Mouse (Mus musculus): ENCODE measurements around the gene Dock3.
"Not testable (repeated sequence)": the region's sequence is repeated elsewhere in the genome, so short reads cannot be mapped to it uniquely, and the experiment has no call there.

Dock3 gene

DNA sequence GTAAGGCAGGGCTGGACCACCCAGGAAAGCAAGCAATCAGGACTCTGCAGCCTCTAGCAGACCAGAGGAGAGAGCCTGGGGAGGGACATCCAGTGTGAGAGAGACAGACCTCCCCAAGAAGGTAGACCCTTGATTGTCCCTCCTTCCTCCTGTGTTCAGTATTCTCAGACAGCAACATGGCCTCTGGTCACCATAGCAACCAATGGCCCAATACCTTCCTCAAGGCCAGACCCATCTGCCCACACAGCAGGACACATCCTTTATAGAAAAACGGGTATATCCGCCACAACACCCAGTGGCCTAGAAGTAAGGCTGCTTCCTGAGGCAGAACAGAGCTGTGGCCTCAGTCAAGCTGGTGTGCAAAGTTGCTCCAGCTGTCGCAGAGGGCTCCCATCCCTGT is 23.9 kb upstream of the Dock3 start:
- DNase-seq (ENCODE audit: low spot score): no peak

DNA sequence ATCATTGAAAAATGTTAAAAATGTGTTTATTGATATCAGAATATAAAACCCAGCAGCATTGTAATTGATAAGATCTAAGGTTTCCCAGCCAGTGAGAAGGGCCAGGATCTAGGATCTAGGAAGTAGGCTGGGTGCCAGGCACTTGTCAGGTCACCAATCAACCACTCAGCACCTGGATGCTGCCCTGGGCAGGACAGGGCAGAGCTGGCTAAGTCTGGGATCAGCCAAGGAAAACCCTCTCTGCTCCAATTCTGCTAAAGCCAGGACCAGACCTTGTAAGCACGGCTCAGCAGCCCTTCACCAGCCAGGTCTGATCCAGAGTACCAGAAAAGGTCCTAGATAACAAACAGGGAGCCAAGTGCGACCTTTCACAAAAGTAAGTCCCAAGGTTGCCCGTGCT is 23.2 kb upstream of the Dock3 start:
- no peak for DNase-seq (ENCODE audit: low spot score)

DNA sequence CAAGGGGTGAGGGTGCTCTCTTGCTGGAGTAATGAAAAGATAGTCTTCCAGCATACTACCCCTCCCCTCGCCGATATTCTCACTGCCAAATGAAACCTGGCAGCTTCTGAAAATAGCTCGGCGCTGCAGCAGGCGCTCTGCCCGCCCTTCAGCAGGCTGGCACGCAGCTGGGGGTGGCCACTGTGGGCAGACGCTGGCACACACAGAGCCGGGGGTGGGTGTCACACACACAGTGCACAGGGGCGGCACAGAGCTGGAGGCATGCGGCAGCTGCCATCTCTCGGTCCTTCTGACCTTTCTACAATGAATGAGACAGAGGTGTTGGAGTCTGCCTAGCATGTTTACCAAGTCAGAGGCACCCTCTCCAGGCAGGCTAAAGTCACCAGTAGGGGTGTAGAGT is 22.8 kb upstream of the Dock3 start:
- no peak for DNase-seq (ENCODE audit: low spot score)

DNA sequence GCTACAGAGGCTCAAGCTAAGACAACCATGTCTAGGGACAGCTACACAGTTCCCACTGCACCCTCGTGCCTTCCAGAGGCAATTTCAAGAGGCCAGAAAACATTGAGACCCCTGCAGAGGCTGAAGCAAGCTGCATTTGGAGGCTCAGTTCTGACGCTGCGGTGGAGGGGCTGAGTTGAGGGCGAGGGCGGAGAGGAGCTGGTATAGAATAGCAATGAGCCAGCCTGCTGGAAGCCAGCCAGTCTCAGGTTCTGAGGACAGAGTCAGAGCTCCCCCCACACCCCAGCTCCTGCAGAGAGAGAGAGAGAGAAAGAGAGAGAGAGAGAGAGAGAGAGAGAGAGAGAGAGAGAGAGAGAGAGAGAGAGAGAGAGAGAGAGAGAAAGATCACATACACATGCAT is 20.5 kb upstream of the Dock3 start:
- no peak for DNase-seq (ENCODE audit: low spot score)

DNA sequence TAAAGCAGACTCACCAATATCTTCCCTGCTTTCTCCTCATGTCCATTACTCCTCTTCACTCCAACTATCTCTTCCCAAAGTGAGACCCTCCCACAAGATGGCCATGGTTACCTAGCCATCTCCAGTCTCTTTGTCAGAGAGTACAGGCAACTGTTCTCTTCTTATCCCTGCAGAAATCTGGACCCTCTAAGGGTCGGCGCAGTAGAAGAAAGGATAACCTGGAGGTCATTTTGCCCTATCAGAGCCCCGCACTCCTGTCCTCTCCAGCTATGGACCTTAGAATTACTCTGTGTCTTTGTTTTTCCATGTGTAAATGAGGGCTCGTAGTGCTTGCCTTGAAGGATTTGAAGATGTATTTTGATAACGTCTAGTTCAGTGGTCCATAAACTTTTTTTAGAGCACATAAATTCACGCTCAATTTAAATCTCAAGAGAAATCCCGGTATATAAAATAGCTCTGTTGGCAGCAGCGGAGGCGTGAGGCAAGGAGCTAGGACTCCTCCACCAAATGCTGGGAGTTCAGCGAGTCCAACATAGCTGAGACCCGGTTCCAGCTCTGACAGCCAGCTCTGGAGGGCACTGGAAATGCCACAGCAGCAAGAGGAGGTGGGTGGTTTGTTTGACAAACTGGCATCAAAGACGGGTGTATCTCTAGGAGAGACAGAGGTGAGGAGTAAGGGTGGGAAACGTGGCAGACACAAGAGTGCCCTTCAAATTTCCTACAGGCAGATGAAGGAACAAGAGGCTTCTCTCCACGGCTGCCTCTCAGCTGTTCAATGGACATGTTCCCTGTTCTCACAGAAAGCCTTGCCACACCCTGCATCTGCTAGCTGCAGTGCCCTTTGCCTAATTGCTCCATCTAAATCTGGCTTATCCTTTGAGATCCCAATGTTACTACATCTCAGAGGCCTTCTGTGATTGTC is 19.0 kb upstream of the Dock3 start:
- peak; percentile 6 for DNase-seq (ENCODE audit: low spot score)

DNA sequence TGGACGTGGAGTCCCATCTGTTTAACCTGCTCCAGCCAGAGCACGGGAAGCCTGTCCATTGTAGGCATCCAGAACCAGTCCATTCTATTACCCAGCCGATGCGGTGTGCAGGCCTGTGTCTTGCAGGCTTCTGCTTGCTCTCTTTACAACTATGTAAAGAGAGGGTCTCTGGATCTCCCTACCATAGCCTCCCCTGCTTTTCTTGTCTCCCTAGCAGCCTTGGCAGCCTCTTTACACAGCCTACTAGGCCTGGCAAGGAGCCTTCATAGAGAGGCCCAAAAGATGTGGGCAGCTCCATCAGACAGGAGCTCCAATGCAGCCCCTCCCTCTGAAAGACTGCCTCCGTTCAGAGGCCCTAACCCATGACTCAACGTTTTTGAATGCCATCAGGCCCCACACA is 17.4 kb upstream of the Dock3 start:
- DNase-seq (ENCODE audit: low spot score): no peak

DNA sequence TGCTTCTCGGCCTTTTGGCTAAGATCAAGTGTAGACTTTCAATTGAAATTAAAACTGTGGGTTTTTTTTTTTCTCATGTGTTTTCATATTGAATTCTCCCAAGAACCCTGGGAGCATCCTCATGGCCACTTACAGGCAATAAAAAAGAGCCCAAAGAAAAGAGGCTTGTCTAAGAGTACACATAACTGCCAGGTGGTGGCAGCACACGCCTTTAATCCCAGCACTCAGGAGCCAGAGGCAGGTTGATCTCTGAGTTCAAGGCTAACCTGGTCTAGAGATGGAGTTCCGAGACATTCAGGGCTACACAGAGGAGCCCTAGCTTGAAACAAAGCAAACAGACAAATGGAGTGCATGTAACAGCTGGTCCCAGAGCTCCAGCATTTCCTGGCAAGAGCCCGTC is 14.5 kb upstream of the Dock3 start:
- peak; percentile 26 for DNase-seq (ENCODE audit: low spot score)

DNA sequence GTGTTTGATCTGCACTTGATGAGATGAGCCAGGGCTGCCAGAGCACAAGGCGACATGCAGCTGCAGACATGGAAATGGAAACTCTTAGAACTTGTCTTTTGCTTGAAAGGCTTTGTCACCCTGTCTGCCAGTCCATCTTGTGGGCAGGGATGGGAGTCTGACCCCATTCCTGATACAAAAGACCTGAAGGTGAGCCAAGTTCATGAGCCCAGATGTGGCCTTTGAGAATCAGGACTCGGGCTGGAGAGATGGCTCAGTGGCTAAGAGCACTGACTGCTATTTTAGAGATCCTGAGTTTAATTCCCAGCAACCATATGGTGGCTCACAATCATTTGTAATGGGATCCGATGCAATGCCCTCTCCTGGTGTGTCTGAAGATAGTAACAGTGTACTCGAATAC is 13.6 kb upstream of the Dock3 start:
- no peak for DNase-seq (ENCODE audit: low spot score)

DNA sequence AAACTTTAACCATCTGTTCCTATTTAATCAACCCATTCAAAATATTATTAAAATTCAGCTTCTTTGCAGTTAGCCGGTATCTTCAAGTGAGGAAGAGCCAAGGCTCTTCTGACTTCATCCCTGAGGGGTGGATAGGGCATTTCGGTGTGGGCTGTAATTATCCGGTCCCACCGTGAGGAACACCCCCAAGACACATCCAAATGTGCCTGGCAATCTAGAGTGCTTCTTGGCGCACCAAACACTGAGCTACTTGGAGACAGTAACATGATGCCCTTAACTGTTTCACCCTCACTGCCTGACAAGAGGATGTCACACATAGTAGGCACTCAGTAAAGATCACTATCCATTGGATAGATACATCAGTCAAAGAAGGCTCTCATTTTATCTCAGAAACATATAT is 4.4 kb upstream of the Dock3 start:
- no peak for DNase-seq (ENCODE audit: low spot score)

DNA sequence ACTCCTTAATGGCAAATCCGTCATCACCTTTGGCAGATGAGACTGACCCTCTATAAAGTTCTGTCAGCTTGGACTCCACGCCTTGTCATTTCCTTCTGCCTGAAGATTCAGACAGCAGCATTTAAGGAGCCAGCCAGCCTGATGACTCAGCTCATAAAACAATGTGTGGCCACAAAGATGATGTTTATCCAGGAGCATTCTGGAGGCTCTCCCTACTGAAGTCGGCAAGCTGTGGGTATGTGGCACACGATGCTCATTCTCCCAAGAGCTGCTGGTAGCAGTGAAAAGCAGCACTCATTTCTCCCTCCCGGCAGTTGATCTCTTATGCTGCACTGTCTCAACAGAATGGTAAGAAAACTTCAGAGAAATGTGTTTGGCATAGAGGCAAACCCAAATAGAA is 3.6 kb upstream of the Dock3 start:
- no peak for DNase-seq (ENCODE audit: low spot score)

DNA sequence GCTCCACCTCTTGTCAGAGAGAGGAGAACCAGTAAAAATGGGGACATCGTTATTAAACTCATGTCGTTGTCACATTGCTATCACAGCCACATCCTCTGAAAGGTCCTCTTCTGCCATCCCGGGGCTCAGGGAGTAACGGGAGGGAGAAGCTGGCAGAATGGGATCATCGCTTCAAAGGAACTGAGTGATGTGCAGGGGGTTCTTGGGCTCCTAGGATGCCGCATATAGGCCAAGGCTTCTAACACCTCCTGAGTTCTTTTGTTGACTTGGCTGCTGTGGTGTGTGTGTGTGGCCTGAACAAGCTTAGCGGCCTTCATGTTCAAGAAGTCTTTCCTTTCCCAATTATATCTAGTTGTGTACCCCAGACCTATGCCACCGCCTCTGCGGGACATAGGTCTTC is 431 bp upstream of the Dock3 start:
- no peak for DNase-seq (ENCODE audit: low spot score)

DNA sequence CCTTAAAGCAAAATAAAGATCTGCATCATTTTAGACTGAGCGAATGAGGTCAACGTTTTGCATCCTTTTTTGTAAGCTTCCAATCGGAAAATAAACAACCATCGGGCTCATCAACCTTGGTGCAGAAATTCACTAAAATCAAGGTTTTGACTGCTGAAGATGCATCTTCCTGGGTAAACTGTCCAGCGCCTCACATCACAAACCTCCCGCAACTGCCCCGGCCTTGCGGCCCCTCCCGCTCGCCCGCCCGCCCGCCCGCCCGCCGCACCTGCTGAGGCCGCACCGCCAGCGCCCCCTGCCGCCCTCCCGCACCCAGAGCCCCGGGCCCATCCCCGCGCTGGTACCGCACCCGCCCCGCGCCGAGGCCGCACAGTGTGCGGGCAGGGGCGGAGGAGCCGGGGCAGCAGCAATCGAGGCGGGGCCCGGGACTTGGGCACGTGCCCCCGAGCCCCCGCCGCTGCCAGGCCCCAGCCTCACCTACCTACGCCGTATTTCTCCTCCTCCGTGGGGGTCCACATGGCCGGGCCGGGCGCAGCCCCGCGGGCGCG is 644 bp downstream of the Dock3 start:
- no peak for DNase-seq (ENCODE audit: low spot score)

DNA sequence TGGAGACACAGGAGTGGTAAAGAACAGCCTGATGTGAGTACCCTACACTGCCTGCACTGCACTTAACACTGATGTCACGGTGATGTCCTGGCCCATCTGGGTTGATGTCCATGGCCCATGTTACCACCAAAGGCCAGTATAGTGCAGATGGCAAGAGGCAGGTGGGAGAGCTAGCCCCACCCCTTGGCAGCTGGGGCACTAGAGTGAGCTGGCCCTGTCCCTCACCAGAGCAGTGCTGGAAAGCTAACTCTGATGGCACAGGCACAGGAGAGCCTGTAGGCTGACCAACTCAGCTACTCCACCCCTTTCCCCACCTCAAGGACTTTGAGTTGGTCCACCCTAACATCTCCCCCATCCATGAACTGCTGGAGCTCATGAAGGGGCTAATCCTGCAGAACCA is 7.1 kb downstream of the Dock3 start:
- DNase-seq (ENCODE audit: low spot score): no peak

DNA sequence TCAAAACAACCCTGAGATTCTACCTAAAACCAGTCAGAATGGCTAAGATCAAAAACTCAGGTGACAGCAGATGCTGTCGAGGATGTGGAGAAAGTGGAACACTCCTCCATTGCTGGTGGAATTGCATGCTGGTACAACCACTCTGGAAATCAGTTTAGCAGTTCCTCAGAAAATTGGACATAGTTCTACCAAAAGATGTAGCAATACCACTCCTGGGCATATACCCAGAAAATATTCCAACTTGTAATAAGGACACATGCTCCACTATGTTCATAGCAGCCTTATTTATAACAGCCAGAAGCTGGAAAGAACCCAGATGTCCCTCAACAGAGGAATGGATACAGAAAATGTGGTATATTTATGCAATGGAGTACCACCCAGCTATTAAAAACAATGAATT is 56.9 kb downstream of the Dock3 start:
- DNase-seq (ENCODE audit: low spot score): peak; percentile 66

DNA sequence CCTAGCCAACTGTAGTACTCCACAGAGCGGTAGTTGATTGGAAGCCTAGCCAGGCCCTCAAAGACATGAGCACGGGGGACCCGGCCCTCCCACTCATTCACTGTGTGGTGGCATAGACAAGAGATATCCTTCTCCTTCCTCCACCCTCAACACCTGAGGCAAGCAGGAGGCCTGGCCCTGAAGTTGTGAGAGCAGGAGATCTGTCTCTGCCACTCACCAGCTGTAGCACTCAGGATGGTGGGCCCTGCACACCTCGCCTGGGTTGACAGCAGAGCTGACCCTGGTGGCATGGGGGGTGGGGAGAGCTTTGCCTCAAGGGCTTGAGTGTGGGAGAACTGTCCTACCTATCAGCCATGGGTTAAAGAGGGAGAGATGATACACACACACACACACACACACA is 65.9 kb downstream of the Dock3 start:
- no peak for DNase-seq (ENCODE audit: low spot score)

DNA sequence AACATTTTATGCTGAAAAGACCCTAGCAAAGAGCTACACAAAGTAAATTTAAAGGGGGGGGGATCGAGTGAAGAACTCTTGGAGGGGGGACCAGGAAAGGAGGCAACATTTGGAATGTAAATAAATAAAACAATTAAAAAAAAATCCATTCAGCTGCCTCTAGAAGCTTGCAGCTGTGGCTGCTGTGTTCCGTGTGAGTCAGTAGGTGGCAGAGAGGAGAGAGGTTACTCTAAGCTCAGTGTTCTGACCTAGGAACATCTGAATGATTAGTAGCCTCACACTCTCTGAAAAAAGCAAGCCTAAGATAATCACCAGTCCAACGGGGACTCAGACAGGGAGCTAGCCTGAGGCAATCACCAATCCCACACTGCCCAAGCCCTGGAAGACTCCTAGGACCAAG is 66.9 kb downstream of the Dock3 start:
- DNase-seq (ENCODE audit: low spot score): peak; percentile 26

DNA sequence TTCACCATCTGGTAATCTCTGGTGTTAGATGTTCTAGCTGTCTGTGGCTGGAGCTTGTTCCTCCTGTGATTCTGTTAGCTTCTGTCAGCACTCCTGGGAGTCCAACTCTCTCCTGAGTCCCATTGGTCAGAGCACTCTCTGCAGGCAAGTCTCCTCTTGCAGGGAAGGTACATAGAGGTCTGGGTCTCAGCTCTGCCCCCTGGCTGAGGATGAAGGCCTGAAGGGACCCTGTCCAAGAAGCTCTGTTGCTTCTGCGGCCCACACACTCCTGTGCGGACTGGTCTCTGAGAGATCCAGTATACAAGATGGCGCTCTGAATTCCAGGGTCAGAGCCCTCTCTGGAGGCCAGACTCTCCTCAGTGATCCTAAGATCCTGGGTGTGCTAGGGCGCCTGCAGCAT is 75.3 kb downstream of the Dock3 start:
- not testable (repeated sequence) for DNase-seq (ENCODE audit: low spot score)

DNA sequence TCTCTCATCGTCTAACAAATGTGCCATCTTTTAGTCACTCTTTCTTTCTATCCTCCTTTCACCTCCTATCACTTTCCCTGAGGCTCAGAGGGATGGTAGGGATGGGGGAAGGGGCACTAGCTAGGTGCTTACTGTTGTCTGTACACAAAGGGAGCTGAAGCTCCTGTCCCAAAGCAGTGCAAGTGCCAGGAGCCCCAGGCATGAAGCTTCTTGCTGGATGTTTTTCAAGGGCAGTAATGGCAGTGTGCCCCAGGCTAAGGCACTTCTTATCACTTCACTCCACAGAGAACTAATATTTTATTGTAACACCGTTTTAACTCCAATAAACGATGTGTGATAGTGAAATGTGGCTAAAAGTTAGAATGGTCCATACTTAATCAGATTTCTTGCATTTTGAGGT is 118.9 kb downstream of the Dock3 start:
- DNase-seq (ENCODE audit: low spot score): peak; percentile 0

DNA sequence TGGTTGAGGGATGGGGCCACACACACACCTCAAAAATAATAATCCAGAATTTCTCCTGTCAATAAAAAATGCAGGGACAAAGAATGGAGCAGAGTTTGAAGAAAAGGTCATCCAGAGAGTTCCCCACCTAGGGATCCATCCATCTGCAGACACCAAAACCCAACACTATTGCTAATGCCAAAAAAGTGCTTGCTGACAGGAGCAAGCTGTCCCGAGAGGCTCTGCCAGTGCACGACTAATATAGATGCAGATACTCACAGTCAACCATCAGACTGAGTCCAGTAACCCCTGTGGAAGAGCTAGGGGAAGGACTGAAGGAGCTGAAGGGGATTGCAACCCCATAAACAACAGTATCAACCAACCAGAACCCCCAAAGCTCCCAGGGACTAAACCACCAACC is 119.7 kb downstream of the Dock3 start:
- peak; percentile 1 for DNase-seq (ENCODE audit: low spot score)

DNA sequence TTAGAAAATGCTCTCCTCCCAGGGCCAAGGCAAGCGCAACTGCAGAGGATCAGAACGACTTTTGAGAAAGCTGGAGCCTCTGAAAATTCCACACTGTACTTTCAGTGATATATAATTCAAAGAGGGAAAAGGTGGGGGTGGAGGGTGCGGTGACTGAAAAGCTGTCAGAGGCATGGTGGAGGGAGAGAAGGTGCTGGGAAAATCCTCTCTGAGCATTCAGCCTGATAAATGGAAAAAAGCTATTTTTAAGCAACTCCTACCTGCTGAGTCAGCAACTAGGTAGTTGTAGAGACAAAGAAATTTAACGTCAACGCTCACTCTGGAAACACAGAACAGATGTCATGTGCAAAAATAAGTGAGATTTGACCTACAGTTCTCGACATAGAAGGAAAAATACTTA is 132.2 kb downstream of the Dock3 start:
- DNase-seq (ENCODE audit: low spot score): peak; percentile 1

DNA sequence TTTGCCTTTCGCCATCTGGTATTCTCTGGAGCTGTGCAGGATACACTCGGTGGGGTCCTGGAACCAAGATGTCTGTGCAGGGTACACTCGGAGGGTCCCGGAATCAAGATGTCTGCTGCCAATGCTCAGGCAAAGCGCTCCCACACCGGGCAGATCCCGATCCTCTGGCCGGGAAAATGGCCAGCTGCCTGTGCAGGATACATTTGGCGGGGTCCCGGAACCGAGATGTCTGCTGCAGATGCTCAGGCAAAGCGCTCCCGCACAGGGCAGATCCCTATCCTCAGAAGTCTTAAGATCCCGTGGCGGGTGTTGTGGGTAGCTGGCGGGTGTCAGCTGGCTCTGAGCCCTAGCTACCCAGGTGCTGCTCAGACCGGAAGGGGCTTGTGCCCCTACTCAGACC is 142.3 kb downstream of the Dock3 start:
- not testable (repeated sequence) for DNase-seq (ENCODE audit: low spot score)

DNA sequence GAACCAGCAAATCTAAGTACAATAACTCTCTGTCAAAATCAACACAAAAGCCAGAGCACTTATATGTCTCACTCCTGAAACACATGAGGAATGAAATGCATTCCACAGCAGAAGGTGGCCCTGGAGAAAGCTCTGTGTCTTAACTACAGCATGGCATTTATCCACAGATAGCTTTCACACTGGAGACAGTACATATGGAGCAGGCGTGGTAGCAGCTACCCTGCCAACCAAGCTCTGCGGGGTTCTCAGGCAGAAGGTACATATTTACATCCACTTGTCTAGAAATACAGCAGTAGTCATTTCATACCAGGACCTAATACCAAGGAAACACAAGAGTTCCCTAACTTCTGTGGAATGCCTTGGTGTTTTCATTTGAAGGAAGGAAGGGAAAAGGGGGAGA is 144.2 kb downstream of the Dock3 start:
- DNase-seq (ENCODE audit: low spot score): no peak

DNA sequence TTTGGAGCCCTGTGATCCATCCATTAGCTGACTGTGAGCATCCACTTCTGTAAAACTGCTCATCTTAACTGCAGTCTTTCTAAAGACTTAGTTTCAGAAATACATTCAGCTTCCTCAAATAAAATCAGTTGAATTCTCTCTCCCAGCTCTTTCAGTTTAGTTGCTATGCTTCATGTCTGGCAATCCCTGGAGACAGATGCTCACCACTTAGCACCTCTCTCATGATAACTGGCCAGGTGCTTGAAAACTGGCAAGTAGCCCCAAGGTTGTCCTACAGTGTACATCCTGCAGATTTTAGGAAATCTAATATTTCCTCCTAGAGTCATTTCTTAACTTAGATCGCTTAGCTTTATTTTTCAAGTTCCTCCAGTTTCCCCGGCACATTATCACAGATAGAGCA is 193.8 kb downstream of the Dock3 start:
- DNase-seq (ENCODE audit: low spot score): no peak

DNA sequence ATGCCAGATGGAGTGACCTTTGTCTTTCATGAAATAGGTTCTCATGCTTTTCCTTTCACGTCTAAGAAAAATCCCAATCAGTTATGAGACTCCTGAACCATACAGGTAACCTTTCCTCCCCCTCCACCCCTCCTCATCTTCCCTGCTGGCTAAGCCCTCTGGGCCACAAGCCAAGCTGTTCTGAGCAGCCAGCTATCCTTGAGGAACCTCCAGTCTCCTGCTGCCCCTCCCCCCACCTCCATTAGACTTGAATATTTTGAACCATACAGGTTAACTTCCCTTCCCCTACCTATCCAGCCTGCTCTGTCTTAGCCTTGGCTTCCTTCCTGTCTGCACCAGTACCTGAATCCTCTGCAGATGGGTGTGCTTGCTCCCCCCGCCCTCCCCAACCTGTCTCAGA is 204.1 kb downstream of the Dock3 start:
- no peak for DNase-seq (ENCODE audit: low spot score)
